Mouse (Mus musculus) kidney, postnatal 4 days (tissue): ENCODE results near the gene Ap1s2.

Experiments
- DNase-seq, 2 experiments: peaks; one replicate each; pipeline ENCODE4 v3.0.0; 2021; ENCODE audit warnings: mixed read lengths in 2 of 2

The Ap1s2 gene

GRCm38 (mm10) chrX:163981500-163981899, 72.7 kb downstream of the Ap1s2 start:
- no peak for DNase-seq

DNA sequence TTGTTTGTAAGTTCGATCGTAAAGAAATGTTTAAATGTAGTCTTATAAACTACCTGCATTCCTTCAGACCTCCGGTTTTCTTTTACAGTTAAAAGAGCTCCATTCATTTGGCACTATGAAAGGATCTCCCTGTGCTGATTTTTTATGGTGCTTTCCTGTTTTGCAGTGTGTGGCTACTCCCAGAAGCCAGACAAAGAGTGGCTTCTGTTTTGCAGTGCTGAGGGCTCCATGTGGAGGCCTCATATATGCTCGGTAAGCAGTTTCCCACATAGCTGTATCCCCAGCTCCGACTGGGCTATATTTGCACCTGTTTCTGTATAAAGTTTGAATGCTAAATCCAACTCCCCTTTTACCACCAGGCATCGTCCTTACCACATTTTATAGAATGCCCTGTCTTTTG, 73.3 kb downstream of the Ap1s2 start:
- DNase-seq, result no peak
